Mouse (Mus musculus): ENCODE results near the gene Tubgcp3.
"Not testable (repeated sequence)": the region's sequence is repeated elsewhere in the genome, so short reads cannot be mapped to it uniquely, and the experiment has no call there.

Tubgcp3 gene

GRCm38 (mm10) chr8:12672056-12672881 is at the start of gene Tubgcp3:
Gene Tubgcp3 (minus strand): TSS chr8:12672248.
- DNase-seq (ENCODE audit: low spot score), result peak; percentile 96

GRCm38 (mm10) chr8:12719091-12719490 is 47.0 kb upstream of the Tubgcp3 start:
- no peak for DNase-seq (ENCODE audit: low spot score)

DNA sequence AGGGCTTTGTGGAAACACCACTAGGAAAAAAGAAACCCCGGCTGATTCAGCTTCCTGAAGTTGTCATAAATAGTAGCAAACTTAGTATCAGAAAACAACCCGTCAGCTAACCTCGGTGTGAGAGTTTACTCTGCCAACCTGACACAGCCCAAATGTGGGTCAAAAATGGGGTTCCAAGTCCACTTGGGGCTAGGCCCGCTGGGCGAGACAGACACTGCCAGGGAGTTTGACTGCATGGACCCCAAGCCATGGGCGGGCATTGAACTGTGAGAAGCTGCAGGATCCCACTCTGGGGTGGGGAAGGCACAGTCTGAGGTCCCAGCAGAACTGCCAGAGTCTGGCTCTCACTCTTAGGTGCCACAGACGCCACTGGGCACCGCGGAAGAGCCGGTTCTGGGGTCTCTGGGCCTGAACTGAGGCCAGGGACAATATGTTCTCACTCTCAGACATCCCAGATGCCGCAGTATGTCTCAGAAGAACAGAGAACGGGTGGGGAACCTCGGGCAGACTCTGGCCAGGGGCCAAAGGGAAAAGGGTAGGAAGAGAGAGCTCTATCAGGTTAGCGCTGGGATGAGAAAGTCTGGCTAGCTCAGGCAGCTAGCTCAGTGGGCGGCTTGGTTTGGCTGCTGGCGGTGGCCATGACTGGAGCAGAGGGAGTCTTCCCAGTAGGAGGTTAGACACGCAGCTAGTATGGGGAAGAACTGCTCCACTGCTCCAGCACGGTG is 44.0 kb upstream of the Tubgcp3 start:
- no peak for DNase-seq (ENCODE audit: low spot score)

DNA sequence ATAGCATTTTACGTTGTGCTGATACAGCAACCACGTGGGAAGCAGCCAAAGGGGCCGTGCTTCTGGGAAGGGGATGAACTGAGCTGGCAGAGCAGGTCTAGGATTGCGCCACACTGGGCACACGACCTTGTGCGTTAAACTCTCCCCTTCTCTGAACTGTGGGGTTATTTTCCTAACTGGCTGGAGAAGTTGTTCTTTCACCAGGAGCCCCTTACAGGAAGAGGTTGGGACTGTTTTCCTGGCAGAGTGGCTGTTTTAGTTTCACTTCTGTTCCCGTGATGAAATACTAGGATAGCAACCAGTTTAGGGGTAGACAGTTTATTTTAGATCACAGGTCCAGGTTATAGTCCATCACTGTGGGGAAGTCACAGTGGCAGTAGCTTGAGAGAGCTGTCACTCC is 39.6 kb upstream of the Tubgcp3 start:
- no peak for DNase-seq (ENCODE audit: low spot score)

DNA sequence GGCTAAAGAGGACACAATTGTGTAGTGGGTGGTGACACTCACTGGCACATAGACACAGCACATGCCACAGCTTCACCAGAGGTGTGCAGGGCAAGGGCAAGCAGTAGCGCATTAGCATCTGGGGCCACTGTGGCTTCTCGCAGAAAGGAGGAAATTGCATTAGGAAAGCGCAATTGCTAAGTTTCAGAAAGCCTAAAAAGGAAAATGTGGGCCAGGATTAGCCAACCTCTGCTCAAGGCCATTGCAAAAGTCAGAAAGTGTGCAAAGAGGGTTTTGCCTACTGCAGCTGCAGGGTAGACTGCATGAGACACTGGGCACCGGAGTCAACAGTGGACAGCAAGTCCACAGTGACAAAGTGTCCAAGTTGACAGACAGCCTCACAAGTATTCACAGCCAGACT is 31.5 kb upstream of the Tubgcp3 start:
- DNase-seq (ENCODE audit: low spot score), result no peak

DNA sequence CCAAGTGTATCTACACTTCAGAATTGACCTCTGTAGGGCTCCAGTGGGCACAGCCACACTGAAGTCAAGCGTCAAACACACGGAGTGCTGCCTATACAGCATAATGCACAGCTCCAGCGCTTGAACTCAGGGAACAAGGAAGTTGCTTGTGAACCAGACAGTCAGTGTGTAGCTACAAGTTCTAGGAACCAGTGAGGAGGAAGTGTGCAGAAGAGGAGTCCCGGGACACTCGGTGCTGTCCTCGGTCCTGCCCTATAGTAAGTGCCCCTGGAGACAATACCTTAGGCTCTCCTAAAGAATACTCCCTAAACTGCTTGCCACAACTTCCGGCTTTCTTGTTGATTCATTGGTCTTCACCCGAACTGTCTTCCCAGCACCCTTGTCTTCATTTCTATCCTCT is 30.2 kb upstream of the Tubgcp3 start:
- no peak for DNase-seq (ENCODE audit: low spot score)

- DNase-seq (ENCODE audit: low spot score), result no peak
Measured at GRCm38 (mm10) chr8:12698660-12699277, 26.7 kb upstream of the Tubgcp3 start.

GRCm38 (mm10) chr8:12688851-12689250 is 16.8 kb upstream of the Tubgcp3 start:
- no peak for DNase-seq (ENCODE audit: low spot score)

GRCm38 (mm10) chr8:12677529-12677928 is 5.5 kb upstream of the Tubgcp3 start:
- DNase-seq (ENCODE audit: low spot score), result peak; percentile 81

- DNase-seq (ENCODE audit: low spot score), result no peak
Measured at GRCm38 (mm10) chr8:12671473-12672055, 484 bp downstream of the Tubgcp3 start.

- peak; percentile 22 for DNase-seq (ENCODE audit: low spot score)
Measured at GRCm38 (mm10) chr8:12670965-12671364, 1.1 kb downstream of the Tubgcp3 start.

- no peak for DNase-seq (ENCODE audit: low spot score)
Measured at GRCm38 (mm10) chr8:12668832-12669231, 3.2 kb downstream of the Tubgcp3 start.

DNA sequence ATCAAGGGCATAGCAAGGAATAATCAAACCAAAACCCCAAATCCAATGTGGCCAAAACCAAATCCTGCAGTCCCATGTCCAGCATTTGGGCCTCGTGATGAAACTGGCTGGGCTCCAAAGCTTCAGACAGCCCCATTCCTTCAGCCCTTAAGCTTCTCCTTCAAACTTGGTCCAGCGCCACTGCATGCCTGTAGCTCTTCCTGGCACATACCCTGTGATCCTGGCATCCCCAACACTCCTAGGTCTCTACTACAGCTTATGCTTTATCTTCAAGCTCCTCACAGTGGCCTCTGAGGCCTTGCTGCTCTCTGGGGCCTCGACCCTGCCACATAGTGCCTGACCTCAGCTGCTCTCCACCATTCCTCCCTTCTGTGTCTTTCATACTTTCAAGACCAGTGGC is 5.5 kb downstream of the Tubgcp3 start:
- not testable (repeated sequence) for DNase-seq (ENCODE audit: low spot score)

DNA sequence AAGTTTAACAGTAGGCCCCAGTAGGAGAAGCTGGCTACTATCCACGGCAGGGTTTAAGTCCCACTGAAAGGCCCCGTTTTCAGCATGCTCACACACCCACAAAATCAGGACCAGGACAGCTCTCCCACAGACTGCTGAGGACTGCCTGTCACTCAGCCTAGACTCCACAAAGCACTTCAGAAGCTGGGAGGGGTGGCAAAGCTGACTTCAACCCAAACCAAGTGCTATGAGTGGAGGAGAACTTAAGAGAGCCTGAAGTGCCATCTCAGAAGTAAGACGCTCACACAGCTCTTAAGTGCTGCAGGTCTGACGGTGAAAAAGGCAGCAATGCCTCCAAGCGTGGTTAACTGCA is 9.0 kb downstream of the Tubgcp3 start:
- no peak for DNase-seq (ENCODE audit: low spot score)

- DNase-seq (ENCODE audit: low spot score), result no peak
Measured at GRCm38 (mm10) chr8:12662375-12663104, 9.5 kb downstream of the Tubgcp3 start.

DNA sequence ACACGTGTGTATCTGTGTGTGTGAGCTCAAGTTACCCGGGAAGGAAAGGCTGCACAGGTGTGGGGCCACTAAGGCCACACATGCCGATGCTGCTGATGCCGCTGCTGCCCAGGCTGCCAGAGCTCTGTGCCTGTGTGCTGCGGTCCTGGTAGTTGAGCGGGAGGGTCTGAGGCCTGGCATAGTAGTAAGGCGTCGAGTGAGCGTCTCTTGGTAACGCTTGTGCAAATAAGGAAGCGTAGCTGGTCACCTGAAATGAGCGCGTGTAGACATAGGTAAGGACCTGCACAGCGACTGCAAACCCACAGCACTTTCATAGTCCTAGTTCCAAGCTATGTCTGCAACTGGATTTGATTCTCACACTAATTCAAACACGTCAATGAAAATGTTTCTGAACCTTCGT is 14.6 kb downstream of the Tubgcp3 start:
- no peak for DNase-seq (ENCODE audit: low spot score)

GRCm38 (mm10) chr8:12651246-12651645 is 20.8 kb downstream of the Tubgcp3 start:
- no peak for DNase-seq (ENCODE audit: low spot score)

GRCm38 (mm10) chr8:12650495-12650894 is 21.6 kb downstream of the Tubgcp3 start:
- DNase-seq (ENCODE audit: low spot score), result no peak

- no peak for DNase-seq (ENCODE audit: low spot score)
Measured at GRCm38 (mm10) chr8:12648951-12649350, 23.1 kb downstream of the Tubgcp3 start.

DNA sequence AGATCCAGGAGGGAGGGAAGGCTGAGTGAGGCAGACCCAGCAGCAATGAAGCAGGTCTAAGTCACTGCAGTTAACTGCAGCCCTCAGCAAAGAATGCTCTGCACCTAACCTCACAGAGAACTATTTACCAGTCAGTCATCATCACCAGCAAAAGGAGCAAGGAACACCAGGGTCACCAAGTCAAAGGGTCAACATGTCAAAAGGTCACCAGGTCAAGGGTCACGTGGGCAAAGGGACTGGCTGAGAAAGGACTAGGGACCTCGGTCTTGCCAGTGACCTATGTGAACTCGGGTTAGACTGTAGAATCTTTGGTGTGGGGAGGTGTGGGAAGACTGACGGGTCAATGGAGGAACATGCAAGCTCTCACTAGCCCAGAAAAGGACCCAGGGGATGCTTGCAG is 25.5 kb downstream of the Tubgcp3 start:
- DNase-seq (ENCODE audit: low spot score), result no peak

GRCm38 (mm10) chr8:12644894-12645293 is 27.2 kb downstream of the Tubgcp3 start:
- no peak for DNase-seq (ENCODE audit: low spot score)

GRCm38 (mm10) chr8:12644341-12644740 is 27.7 kb downstream of the Tubgcp3 start:
- DNase-seq (ENCODE audit: low spot score), result no peak

Data from MN1 (cell line).